8 mouse cellular contexts compared by ENCODE assay signal in genomic region chr4:21727615-21728165, GRCm38 (mm10). TPM values are rescaled to one million over a fixed set of nuclear protein-coding genes. Genes with fewer than 3 reads are reported as not detected.
DNase-seq lines count a peak whose midpoint lies in the region; ATAC-seq and TF ChIP-seq lines count a peak whose summit lies in the region.

Ccnc (plus strand) TSS chr4:21727701.

- peak within 1 kb of the TSS; percentile 84 for H3K4me3 ChIP-seq in embryonic facial prominence, embryonic 14.5 days (ENCODE audit: low read depth, low read length)
- peak within 1 kb of the TSS; percentile 82 for H3K4me3 ChIP-seq in heart, adult 2 months
- H3K4me3 ChIP-seq in limb, embryonic 13.5 days: peak within 1 kb of the TSS; percentile 82
- H3K4me3 ChIP-seq in midbrain, embryonic 16.5 days (ENCODE audit: low read depth, low read length): peak within 1 kb of the TSS; percentile 93

- peak; percentile 94 for DNase-seq in 3T3-L1 (ENCODE audit: low read depth, low spot score)
- peak; percentile 79 to 87 for DNase-seq in adrenal gland, postnatal 4 days (ENCODE audit: low spot score in 2 of 2)
- DNase-seq in embryonic facial prominence, embryonic 14.5 days (ENCODE audit: low spot score): peak; percentile 97
- peak; percentile 94 for DNase-seq in heart, adult 2 months
- peak; percentile 89 to 92 for DNase-seq in kidney, adult 8-10 months
- DNase-seq in spleen, postnatal 10 days (ENCODE audit: low spot score in 2 of 2): peak; percentile 92 to 94

- peak within 1 kb of the TSS; percentile 82 for H3K4me2 ChIP-seq in embryonic facial prominence, embryonic 14.5 days (ENCODE audit: low read depth, low read length)
- peak within 1 kb of the TSS; percentile 72 for H3K4me2 ChIP-seq in limb, embryonic 13.5 days (replicated peaks)
- H3K4me2 ChIP-seq in midbrain, embryonic 16.5 days (ENCODE audit: low read length): peak within 1 kb of the TSS; percentile 88

- H3K4me1 ChIP-seq in embryonic facial prominence, embryonic 14.5 days (ENCODE audit: control insufficient read depth, insufficient read depth, low read length): 0 out of 2 replicates have a peak, but pooled peaks cover 7% of the 10 kb centered on the region
- peaks cover 3% of the 10 kb centered on the region for H3K4me1 ChIP-seq in heart, adult 2 months (ENCODE audit: control insufficient read depth, insufficient read depth, low read length)
- H3K4me1 ChIP-seq in limb, embryonic 13.5 days: peaks cover 4% of the 10 kb centered on the region
- H3K4me1 ChIP-seq in midbrain, embryonic 16.5 days (ENCODE audit: control insufficient read depth, insufficient read depth, low read length): peaks cover 15% of the 10 kb centered on the region

- peak within 1 kb of the TSS; percentile 86 for H3K27ac ChIP-seq in embryonic facial prominence, embryonic 14.5 days (replicated peaks; ENCODE audit: low read depth, low read length)
- peak within 1 kb of the TSS; percentile 77 for H3K27ac ChIP-seq in heart, adult 2 months
- peak within 1 kb of the TSS; percentile 56; the same call in 1 of the 2 replicates for H3K27ac ChIP-seq in limb, embryonic 13.5 days
- peak within 1 kb of the TSS; percentile 90 for H3K27ac ChIP-seq in midbrain, embryonic 16.5 days (ENCODE audit: low read length)

- H3K36me3 ChIP-seq in embryonic facial prominence, embryonic 14.5 days (ENCODE audit: control insufficient read depth, insufficient read depth, low read length): peaks cover 1% of the 10 kb centered on the region
- H3K36me3 ChIP-seq in heart, adult 2 months (ENCODE audit: control insufficient read depth, insufficient read depth, low read length): peaks cover 2% of the 10 kb centered on the region; the same call in 1 of the 2 replicates
- H3K36me3 ChIP-seq in limb, embryonic 13.5 days: peaks cover under 1% of the 10 kb centered on the region
- peaks cover under 1% of the 10 kb centered on the region; the same call in 1 of the 2 replicates for H3K36me3 ChIP-seq in midbrain, embryonic 16.5 days (ENCODE audit: control insufficient read depth, insufficient read depth, low read length)

- TF ChIP-seq CTCF in heart, adult 2 months (IDR thresholded peaks at IDR 0.05): no peak

- intact Hi-C loops in heart, adult 2 months (cut with DNase I): loop anchor here (1.0 to 2.0 kb wide), 3 partner anchors 49 to 120 kb away; partner anchors contain the start of gene Pnisr

- peak; percentile 99 for ATAC-seq in embryonic facial prominence, embryonic 14.5 days (ENCODE audit: low read depth)
- peak; percentile 97 for ATAC-seq in limb, embryonic 13.5 days (ENCODE audit: low FRiP score, low read depth)
- peak; percentile 99 for ATAC-seq in midbrain, embryonic 16.5 days

- peak within 1 kb of the TSS; percentile 91 for H3K9ac ChIP-seq in embryonic facial prominence, embryonic 14.5 days (ENCODE audit: low read depth, low read length)
- peak within 1 kb of the TSS; percentile 89 for H3K9ac ChIP-seq in heart, adult 2 months (ENCODE audit: low read depth, low read length)
- peak within 1 kb of the TSS; percentile 86 for H3K9ac ChIP-seq in limb, embryonic 13.5 days
- H3K9ac ChIP-seq in midbrain, embryonic 16.5 days (ENCODE audit: low read depth, low read length): peak within 1 kb of the TSS; percentile 96

- no peaks in the 10 kb centered on the region for H3K9me3 ChIP-seq in embryonic facial prominence, embryonic 14.5 days (ENCODE audit: control insufficient read depth, low read length)
- no peaks in the 10 kb centered on the region for H3K9me3 ChIP-seq in limb, embryonic 13.5 days
- no peaks in the 10 kb centered on the region for H3K9me3 ChIP-seq in midbrain, embryonic 16.5 days (replicated peaks; ENCODE audit: control insufficient read depth, low read length, poor library complexity, severe bottlenecking)

- 0% methylated on average over 30 of the region's 37 CpGs for WGBS in embryonic facial prominence, embryonic 14.5 days
- under 1% methylated on average over 37 of the region's 37 CpGs for WGBS in heart, adult 2 months
- under 1% methylated on average over 37 of the region's 37 CpGs for WGBS in limb, embryonic 13.5 days
- WGBS in midbrain, embryonic 16.5 days: under 1% methylated on average over 37 of the region's 37 CpGs

- H3K79me2 ChIP-seq in heart, adult 2 months (replicated peaks; ENCODE audit: control insufficient read depth, insufficient read depth, low read length): no peaks in the 10 kb centered on the region

- peak; percentile 84 for TF ChIP-seq POLR2A in heart, adult 2 months (IDR thresholded peaks at IDR 0.05; ENCODE audit: insufficient read depth, low read depth, low read length)

- no peaks in the 10 kb centered on the region for H3K27me3 ChIP-seq in embryonic facial prominence, embryonic 14.5 days (replicated peaks; ENCODE audit: control insufficient read depth, insufficient read depth, low read length)
- no peaks in the 10 kb centered on the region for H3K27me3 ChIP-seq in heart, adult 2 months (ENCODE audit: control insufficient read depth, insufficient read depth, low read length)
- no peaks in the 10 kb centered on the region for H3K27me3 ChIP-seq in limb, embryonic 13.5 days
- H3K27me3 ChIP-seq in midbrain, embryonic 16.5 days (ENCODE audit: control insufficient read depth, insufficient read depth, low read depth, low read length): no peaks in the 10 kb centered on the region

- peak; percentile 44; the same call in 1 of the 2 replicates for TF ChIP-seq EP300 in heart, adult 2 months (IDR thresholded peaks at IDR 0.05; ENCODE audit: insufficient read depth, low read depth, low read length)

RNA-seq across cellular contexts. Expression of gene Ccnc, which starts in this region (rescaled TPM):
- 10 to 100 TPM; 21.3 to 22.4 TPM for total RNA-seq in adrenal gland, postnatal 4 days (2021)
- 42.1 and 42.7 TPM in 2 replicates for polyA plus RNA-seq in embryonic facial prominence, embryonic 14.5 days (2014; fragmentation: Nextera tagmentation; extraction: Ambion mirVana)
- 10 to 100 TPM in 1 of 2 experiments, 1 to 10 TPM in 1; 9.3 to 14.1 TPM for total RNA-seq in heart, adult 2 months (2021)
- 4.0 and 8.1 TPM in 2 replicates for polyA plus RNA-seq in heart, adult 2 months (2012; rRNA removed)
- 41.0 and 45.0 TPM in 2 replicates for polyA plus RNA-seq in limb, embryonic 13.5 days (2015; fragmentation: Nextera tagmentation; extraction: Ambion mirVana)
- polyA plus RNA-seq in midbrain, embryonic 16.5 days (2015; fragmentation: Nextera tagmentation; extraction: Ambion mirVana): 75.0 and 78.6 TPM in 2 replicates

Comparison
In these comparisons a context has a peak if more than half of its experiments do, and no peak if none do; other contexts are left out.
1. Peak in every context shown above with its lines: DNase-seq, ATAC-seq, H3K4me3 ChIP-seq and H3K27ac ChIP-seq.